Mouse (Mus musculus): ENCODE measurements around the gene Spdye4b.
"Not testable (repeated sequence)": the region's sequence is repeated elsewhere in the genome, so short reads cannot be mapped to it uniquely, and the experiment has no call there.

Spdye4b gene

GRCm38 (mm10) chr5:143180255-143181076, at the start of gene Spdye4b, which contains the start of gene Rbak:
Spdye4b (plus strand) TSS chr5:143181017.
Rbak (minus strand) TSS chr5:143180775.
- DNase-seq = peak; percentile 93 to 96

- DNase-seq = no peak
Observed at GRCm38 (mm10) chr5:143132935-143133514, 47.8 kb upstream of the Spdye4b start.

DNA sequence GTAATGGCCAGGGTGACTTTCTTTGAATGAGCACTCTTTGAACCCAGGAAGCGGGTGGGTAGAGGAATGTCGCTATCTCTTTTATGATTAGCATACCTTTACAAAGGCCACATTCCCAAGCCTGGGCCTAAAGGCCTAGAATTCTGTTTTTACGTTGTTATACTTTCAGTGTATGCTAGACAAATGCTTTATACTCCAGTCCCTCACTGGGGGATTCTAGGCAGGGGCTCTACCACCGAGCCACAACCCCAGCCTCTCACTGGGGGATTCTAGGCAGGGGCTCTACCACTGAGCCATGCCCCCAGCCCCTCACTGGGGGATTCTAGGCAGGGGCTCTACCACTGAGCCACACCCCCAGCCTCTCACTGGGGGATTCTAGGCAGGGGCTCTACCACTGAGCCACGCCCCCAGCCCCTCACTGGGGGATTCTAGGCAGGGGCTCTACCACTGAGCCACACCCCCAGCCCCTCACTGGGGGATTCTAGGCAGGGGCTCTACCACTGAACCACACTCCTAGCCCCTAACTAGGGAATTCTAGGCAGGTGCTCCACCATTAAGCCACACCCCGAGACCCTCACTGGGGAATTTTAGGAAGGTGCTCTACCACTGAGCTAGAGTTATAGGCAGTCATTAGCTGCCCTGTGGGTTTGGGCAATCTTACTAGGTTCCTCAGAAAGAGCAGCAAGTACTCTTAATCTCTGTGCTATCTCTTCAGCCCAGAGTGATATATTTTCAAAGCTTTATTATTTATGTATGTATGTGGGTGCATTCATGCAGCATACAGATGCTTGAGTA, 46.4 kb upstream of the Spdye4b start:
- DNase-seq = not testable (repeated sequence)

DNA sequence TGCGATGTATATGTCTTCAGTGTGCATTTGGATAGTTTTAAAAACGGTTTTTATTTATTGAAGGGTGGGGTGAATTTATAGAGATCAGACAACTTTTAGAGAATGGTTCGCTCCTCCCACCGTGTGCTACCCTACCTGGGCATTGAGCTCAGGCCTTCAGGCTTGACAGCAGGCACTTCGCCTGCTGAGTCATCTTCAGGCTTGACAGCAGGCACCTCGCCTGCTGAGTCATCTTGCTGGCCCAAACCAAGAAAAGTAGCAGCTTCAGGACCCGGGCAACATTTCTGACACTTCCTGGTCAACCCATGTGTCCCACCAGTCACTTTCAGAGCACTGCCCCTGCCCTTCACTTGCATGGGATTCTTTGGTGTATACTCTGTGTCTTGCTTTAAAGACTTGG, 45.8 kb upstream of the Spdye4b start:
- DNase-seq = no peak

DNA sequence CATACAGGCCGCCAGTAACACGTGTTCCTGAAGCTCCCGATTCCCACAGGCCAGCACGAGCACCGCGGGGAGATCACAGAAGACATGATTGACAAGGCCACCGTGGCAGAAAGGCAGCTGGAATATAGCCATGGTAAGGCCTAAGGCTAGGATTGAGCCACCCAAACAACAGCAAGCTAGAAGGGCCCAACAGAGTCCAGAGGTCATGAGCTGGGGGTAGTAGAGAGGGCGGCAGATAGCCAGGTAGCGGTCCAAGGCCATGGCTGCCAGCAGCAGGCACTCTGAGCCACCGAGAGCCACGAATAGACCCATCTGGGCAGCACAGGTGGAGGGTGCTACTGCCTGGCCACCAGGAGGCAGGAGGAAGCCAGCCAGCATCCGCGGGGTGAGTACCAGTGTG, 43.2 kb upstream of the Spdye4b start:
- no peak for DNase-seq

GRCm38 (mm10) chr5:143147481-143147880, 33.3 kb upstream of the Spdye4b start, which contains the start of gene Olfr718-ps1:
Olfr718-ps1 (minus strand) TSS chr5:143147581.
- no peak for DNase-seq

DNA sequence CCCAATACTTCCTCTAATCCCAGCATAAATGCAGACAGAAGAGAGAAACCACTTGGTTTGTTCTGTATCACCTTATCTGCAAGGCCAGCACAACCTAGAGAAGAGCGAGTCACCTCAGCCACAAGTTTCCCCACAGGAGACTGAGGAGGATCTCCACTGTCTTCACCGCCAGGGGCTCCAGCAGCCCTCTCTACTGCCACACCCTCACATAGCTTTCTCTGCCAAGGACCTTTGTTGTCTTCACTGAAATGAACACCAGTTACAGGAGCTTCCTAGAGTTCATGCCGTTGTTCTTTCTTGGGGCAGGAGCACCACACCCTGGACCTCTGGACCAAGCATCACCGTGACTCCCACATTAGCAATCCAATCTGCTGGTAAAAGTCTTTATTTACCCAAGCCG, 32.2 kb upstream of the Spdye4b start:
- DNase-seq = no peak

DNA sequence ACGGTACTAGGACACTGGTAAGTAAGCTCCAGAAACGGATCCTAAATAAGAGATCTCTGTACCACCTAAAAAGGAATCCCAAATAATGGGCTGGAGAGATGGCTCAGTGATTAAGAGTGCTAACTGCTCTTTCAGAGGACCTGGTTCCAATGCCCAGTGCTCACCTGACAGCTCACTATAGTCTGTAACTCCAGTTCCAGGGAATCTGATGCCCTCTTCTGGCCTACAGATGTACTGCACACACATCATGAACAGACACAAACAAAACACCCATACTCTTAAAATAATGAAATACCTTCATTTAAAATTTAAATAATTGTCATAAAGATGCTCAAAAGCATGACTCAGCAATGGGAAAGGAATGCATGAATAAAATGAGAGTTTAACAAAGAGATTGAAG, 31.3 kb upstream of the Spdye4b start:
- no peak for DNase-seq

- no peak for DNase-seq
Observed at GRCm38 (mm10) chr5:143150044-143150443, 30.8 kb upstream of the Spdye4b start.

- DNase-seq = no peak
Observed at GRCm38 (mm10) chr5:143153756-143154155, 27.1 kb upstream of the Spdye4b start.

GRCm38 (mm10) chr5:143155534-143155933, 25.3 kb upstream of the Spdye4b start:
- DNase-seq = no peak

DNA sequence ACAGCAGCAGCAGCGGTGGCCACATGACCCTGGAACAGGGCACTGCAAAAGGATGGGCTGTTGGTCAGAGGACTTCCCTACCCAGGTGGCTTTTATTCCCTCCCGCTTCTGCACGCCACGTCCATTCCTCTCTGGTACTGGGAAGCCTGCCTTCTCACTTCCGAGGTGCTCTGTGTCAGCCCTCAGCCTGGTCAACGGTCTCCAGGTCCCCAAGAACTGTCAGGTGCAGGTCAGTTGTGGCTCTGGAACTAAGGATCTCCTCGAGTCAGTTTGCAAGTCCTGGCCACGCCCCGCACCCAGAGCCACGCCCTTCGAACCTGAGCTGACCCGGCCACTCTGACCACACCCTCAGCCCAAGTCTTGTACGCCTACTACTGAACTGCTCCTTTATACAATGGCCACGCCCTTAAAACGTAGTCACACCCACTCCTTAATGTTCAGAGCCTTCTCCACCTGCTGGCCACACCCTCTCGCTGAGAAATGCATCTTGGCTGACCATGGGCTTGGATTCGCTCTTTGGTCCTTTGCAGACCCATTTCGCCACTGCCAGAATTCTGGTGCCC, 15.2 kb upstream of the Spdye4b start:
- DNase-seq = peak; percentile 60 to 72

- no peak for DNase-seq
Observed at GRCm38 (mm10) chr5:143175970-143176369, 4.8 kb upstream of the Spdye4b start.

GRCm38 (mm10) chr5:143177541-143178200, 3.1 kb upstream of the Spdye4b start:
- DNase-seq = no peak

- DNase-seq = peak in 1 of 2 experiments; percentile 12
Observed at GRCm38 (mm10) chr5:143179179-143179578, 1.6 kb upstream of the Spdye4b start.

GRCm38 (mm10) chr5:143188014-143188413, 7.2 kb downstream of the Spdye4b start:
- DNase-seq = not testable (repeated sequence)

DNA sequence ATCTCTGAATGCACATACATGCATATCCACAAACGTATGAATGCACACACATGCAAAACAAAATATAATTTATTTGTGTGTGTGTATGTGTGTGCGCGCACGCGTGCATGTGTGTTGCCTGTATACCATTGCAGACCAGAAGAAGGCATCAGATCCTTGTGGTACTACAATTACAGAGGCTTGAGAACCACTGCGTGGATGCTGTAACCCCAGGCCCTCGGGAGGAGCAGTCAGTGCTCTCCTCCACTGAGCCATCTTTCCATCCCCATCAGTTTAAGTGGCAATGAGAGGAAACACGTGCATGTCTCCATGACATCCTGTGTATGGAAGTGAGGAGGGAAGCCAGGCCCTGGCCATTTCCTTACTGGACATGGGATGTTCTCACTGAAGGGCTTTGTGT, 12.0 kb downstream of the Spdye4b start:
- no peak for DNase-seq

DNA sequence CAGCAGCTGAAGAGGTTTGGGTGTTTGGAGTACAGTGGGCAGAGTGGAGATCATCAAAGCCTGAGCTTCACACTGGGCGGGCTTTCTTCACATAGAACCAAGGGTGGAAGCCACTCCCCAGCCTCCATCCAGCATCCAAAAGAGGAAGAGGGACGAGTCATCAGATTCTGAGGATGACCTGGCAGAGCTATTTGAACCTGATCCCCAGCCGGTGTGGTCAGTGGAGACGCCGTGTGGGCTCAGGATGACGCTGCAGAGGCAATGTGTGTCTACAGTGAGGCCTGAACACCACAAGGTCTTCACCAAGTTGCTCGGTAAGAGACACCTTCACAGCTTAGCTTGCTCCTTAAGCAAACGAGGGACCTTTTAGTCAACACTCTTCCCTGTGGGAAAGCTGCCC, 13.9 kb downstream of the Spdye4b start:
- not testable (repeated sequence) for DNase-seq

DNA sequence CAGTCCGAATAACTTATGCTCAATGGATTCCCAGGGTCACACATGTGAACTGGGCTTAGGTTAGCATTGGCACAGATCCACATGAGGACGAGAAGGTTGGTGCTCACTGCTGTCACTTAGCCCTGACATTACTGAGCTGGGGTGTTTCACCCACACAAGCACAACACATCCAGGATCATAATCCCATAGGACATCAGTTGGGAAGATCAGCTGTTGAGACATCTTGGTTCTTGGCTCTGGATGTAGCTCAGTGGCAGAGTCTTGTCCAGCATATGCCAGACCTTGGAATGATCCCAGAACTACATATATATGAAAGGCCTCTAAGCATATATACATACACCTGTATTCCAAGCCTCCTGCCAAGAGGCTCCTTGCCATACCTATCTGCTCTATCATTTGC, 14.3 kb downstream of the Spdye4b start:
- no peak for DNase-seq

GRCm38 (mm10) chr5:143196506-143196905, 15.7 kb downstream of the Spdye4b start:
- DNase-seq = no peak

- no peak for DNase-seq
Observed at GRCm38 (mm10) chr5:143205015-143205414, 24.2 kb downstream of the Spdye4b start.

DNA sequence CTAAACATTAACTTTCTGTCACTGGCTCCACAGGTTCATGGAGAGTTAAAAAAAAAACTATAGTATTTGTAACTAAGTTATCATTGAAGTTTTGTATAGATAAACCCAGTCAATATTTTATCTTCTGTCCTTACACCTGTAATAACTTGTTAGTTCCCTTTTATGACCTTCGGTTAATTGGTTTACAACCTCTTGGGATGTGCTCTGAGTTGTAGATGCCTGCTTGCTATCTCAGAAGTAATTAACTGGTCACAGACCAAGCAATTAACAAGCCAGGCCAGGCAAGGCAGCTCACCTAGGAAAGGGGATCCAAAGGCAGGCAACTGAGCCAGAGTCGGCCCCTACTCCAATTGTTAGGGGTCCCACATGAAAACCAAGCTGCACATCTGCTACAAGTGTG, 33.0 kb downstream of the Spdye4b start:
- DNase-seq = no peak

DNA sequence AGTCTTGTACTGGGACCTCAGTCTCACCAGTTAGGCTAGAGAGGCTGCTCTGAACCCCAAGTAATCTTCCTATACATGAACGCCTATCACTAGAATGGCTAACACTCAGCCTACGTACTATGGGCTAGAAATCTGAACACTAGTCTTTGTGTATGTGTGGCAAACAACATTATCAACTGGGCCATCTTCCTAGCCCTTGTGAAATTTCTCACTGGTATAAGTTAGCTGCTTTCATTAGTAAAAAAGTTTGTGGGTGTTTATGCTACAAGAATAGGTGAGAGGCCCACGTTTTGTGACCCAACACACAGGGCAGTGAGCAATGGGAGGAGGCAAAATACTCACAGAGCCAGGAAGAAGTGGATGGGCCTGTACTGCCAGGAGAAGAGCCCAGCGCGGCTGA, 40.2 kb downstream of the Spdye4b start:
- no peak for DNase-seq
